Mouse (Mus musculus): ENCODE results near the gene Pklr. TPM values are rescaled to one million over a fixed set of nuclear protein-coding genes. Genes with fewer than 3 reads are reported as not detected.
A peak's percentile ranks its signal among the peaks of the same experiment; 100 is the strongest.
"Not testable (repeated sequence)": the region's sequence is repeated elsewhere in the genome, so short reads cannot be mapped to it uniquely, and the experiment has no call there.

Gene Pklr
- total RNA-seq, 1 experiment from 2014 or later = 15.5 TPM

- ATAC-seq (replicated peaks in 1 of 2; ENCODE audit: insufficient read depth in 1 of 2, low FRiP score in 2 of 2, low TSS enrichment in 1 of 2, low read depth in 1 of 2, poor library complexity in 2 of 2, severe bottlenecking in 2 of 2) = no peak
These were observed 16.3 kb downstream of the Pklr start for GRCm38 (mm10) chr3:89152084-89152835.

- no peak for ATAC-seq (replicated peaks in 1 of 2; ENCODE audit: insufficient read depth in 1 of 2, low FRiP score in 2 of 2, low TSS enrichment in 1 of 2, low read depth in 1 of 2, poor library complexity in 2 of 2, severe bottlenecking in 2 of 2)
These were observed 21.0 kb downstream of the Pklr start for GRCm38 (mm10) chr3:89156951-89157350.

GRCm38 (mm10) chr3:89158651-89159050 is 22.7 kb downstream of the Pklr start:
- no peak for ATAC-seq (replicated peaks in 1 of 2; ENCODE audit: insufficient read depth in 1 of 2, low FRiP score in 2 of 2, low TSS enrichment in 1 of 2, low read depth in 1 of 2, poor library complexity in 2 of 2, severe bottlenecking in 2 of 2)

GRCm38 (mm10) chr3:89159211-89159610 is 23.3 kb downstream of the Pklr start:
- peak; percentile 39 to 57; a peak in 3 of 4 replicates for ATAC-seq (replicated peaks in 1 of 2; ENCODE audit: insufficient read depth in 1 of 2, low FRiP score in 2 of 2, low TSS enrichment in 1 of 2, low read depth in 1 of 2, poor library complexity in 2 of 2, severe bottlenecking in 2 of 2)

GRCm38 (mm10) chr3:89159616-89160344 is 23.8 kb downstream of the Pklr start, which contains the start of gene Hcn3:
Hcn3 (minus strand) TSS chr3:89160196.
- peak; percentile 42 to 60 for ATAC-seq (replicated peaks in 1 of 2; ENCODE audit: insufficient read depth in 1 of 2, low FRiP score in 2 of 2, low TSS enrichment in 1 of 2, low read depth in 1 of 2, poor library complexity in 2 of 2, severe bottlenecking in 2 of 2)

- not testable (repeated sequence) for ATAC-seq (replicated peaks in 1 of 2; ENCODE audit: insufficient read depth in 1 of 2, low FRiP score in 2 of 2, low TSS enrichment in 1 of 2, low read depth in 1 of 2, poor library complexity in 2 of 2, severe bottlenecking in 2 of 2)
These were observed 25.3 kb downstream of the Pklr start for GRCm38 (mm10) chr3:89161207-89161606.

- no peak for ATAC-seq (replicated peaks in 1 of 2; ENCODE audit: insufficient read depth in 1 of 2, low FRiP score in 2 of 2, low TSS enrichment in 1 of 2, low read depth in 1 of 2, poor library complexity in 2 of 2, severe bottlenecking in 2 of 2)
These were observed 25.8 kb downstream of the Pklr start for GRCm38 (mm10) chr3:89161786-89162185.

GRCm38 (mm10) chr3:89163123-89163522 is 27.2 kb downstream of the Pklr start:
- no peak for ATAC-seq (replicated peaks in 1 of 2; ENCODE audit: insufficient read depth in 1 of 2, low FRiP score in 2 of 2, low TSS enrichment in 1 of 2, low read depth in 1 of 2, poor library complexity in 2 of 2, severe bottlenecking in 2 of 2)

- no peak for ATAC-seq (replicated peaks in 1 of 2; ENCODE audit: insufficient read depth in 1 of 2, low FRiP score in 2 of 2, low TSS enrichment in 1 of 2, low read depth in 1 of 2, poor library complexity in 2 of 2, severe bottlenecking in 2 of 2)
These were observed 27.8 kb downstream of the Pklr start for GRCm38 (mm10) chr3:89163643-89164245.

- ATAC-seq (replicated peaks in 1 of 2; ENCODE audit: insufficient read depth in 1 of 2, low FRiP score in 2 of 2, low TSS enrichment in 1 of 2, low read depth in 1 of 2, poor library complexity in 2 of 2, severe bottlenecking in 2 of 2) = peak; percentile 94 to 97
These were observed 28.7 kb downstream of the Pklr start, which contains the start of gene Clk2 for GRCm38 (mm10) chr3:89164506-89165267. Clk2 (plus strand) TSS chr3:89164795.

GRCm38 (mm10) chr3:89165268-89165870 is 29.4 kb downstream of the Pklr start:
- ATAC-seq (replicated peaks in 1 of 2; ENCODE audit: insufficient read depth in 1 of 2, low FRiP score in 2 of 2, low TSS enrichment in 1 of 2, low read depth in 1 of 2, poor library complexity in 2 of 2, severe bottlenecking in 2 of 2) = no peak

- ATAC-seq (replicated peaks in 1 of 2; ENCODE audit: insufficient read depth in 1 of 2, low FRiP score in 2 of 2, low TSS enrichment in 1 of 2, low read depth in 1 of 2, poor library complexity in 2 of 2, severe bottlenecking in 2 of 2) = no peak
These were observed 31.0 kb downstream of the Pklr start for GRCm38 (mm10) chr3:89166945-89167344.

- ATAC-seq (replicated peaks in 1 of 2; ENCODE audit: insufficient read depth in 1 of 2, low FRiP score in 2 of 2, low TSS enrichment in 1 of 2, low read depth in 1 of 2, poor library complexity in 2 of 2, severe bottlenecking in 2 of 2) = no peak
These were observed 38.9 kb downstream of the Pklr start for GRCm38 (mm10) chr3:89174844-89175243.

- no peak for ATAC-seq (replicated peaks in 1 of 2; ENCODE audit: insufficient read depth in 1 of 2, low FRiP score in 2 of 2, low TSS enrichment in 1 of 2, low read depth in 1 of 2, poor library complexity in 2 of 2, severe bottlenecking in 2 of 2)
These were observed 39.6 kb downstream of the Pklr start for GRCm38 (mm10) chr3:89175544-89175943.

GRCm38 (mm10) chr3:89176421-89176820 is 40.5 kb downstream of the Pklr start:
- no peak for ATAC-seq (replicated peaks in 1 of 2; ENCODE audit: insufficient read depth in 1 of 2, low FRiP score in 2 of 2, low TSS enrichment in 1 of 2, low read depth in 1 of 2, poor library complexity in 2 of 2, severe bottlenecking in 2 of 2)

- ATAC-seq (replicated peaks in 1 of 2; ENCODE audit: insufficient read depth in 1 of 2, low FRiP score in 2 of 2, low TSS enrichment in 1 of 2, low read depth in 1 of 2, poor library complexity in 2 of 2, severe bottlenecking in 2 of 2) = peak; percentile 91 to 92
These were observed 41.5 kb downstream of the Pklr start, which contains the start of gene Scamp3 for GRCm38 (mm10) chr3:89177242-89178106. Scamp3 (plus strand) TSS chr3:89177473.

All from hematopoietic stem cell, adult 5-6 weeks (primary cell).